Mouse (Mus musculus): ENCODE measurements around the gene Styx. TPM values are rescaled to one million over a fixed set of nuclear protein-coding genes. Genes with fewer than 3 reads are reported as not detected.

Gene Styx
- polyA plus RNA-seq, 1 experiment from 2014 or later = 68.8 TPM

DNA sequence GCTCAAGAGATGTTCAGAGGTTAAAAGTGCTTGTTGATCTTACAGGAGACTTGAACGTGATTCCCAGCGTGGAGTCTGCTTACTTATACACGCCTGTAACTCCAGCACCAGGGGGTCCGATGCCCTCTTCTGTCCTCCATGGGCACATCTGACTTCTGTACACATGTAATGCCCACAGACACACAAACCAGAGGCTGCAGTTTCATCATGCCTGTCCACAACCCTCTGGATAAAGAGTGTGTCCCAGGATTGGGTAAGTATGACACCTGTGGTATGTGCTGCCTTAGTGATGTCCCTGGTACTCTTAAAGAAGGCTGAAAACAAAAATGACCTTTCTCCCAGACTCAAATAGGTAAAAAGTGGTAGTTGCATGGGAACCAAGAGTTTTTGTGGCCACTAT lies 68.4 kb downstream of the Styx start:
- H3K4me2 ChIP-seq = no peak overlapping the region
- no peak overlapping the region for H3K4me3 ChIP-seq (replicated peaks)
- 78% methylated on average over 4 of the region's 4 CpGs for WGBS
- no peaks in the 10 kb centered on the region for H3K4me1 ChIP-seq
- no peak overlapping the region for H3K27ac ChIP-seq (replicated peaks)
- H3K9me3 ChIP-seq (replicated peaks) = no peaks in the 10 kb centered on the region
- H3K9ac ChIP-seq (replicated peaks) = no peak overlapping the region
- no peaks in the 10 kb centered on the region for H3K36me3 ChIP-seq
- ATAC-seq (ENCODE audit: low FRiP score) = no peak
- H3K27me3 ChIP-seq (replicated peaks) = no peaks in the 10 kb centered on the region

DNA sequence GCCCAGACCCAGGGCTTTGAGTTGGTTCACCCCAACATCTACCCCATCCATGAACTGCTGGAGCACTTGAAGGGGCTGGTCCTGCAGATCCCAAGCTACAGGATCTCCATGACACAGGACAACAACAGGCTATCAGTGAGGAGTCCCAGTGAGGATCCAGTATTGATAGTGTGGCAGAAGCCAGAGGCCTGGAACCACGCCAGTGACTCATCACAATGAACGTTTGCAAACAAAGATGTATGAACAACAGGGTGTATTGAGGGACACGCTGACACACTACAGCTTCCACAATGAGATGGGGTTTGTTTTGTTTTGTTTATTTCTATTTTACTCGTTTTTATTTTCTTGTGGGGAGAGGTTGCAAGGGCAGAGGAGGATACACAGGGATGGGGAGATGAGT lies 71.5 kb downstream of the Styx start:
- ATAC-seq (ENCODE audit: low FRiP score) = no peak
- no peaks in the 10 kb centered on the region for H3K36me3 ChIP-seq
- 64% methylated on average over 4 of the region's 4 CpGs for WGBS
- H3K4me2 ChIP-seq = no peak overlapping the region
- H3K9ac ChIP-seq (replicated peaks) = no peak overlapping the region
- H3K4me3 ChIP-seq (replicated peaks) = no peak overlapping the region
- no peaks in the 10 kb centered on the region for H3K27me3 ChIP-seq (replicated peaks)
- H3K27ac ChIP-seq (replicated peaks) = no peak overlapping the region
- H3K4me1 ChIP-seq = no peaks in the 10 kb centered on the region
- H3K9me3 ChIP-seq (replicated peaks) = 0 out of 2 replicates have a peak, but pooled peaks cover 3% of the 10 kb centered on the region

DNA sequence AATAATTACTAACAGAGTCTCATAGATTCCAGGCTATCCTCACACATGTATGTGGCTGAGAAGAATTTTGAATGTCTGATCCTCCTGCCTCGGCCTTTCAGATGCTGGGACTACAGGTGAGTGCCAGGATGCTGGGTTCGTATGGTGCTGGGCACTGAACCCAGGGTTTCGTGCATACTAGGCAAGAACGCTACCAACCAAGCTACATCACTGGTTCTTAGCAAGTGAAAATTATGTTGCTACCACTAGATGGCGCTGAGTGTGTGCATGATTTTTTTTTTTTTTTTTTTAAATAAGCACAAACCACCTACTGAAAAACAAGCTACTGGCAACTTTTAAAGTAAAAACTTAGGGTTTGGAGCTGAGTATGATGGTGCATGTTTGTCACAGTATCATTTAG lies 72.3 kb downstream of the Styx start:
- H3K36me3 ChIP-seq = no peaks in the 10 kb centered on the region
- H3K9ac ChIP-seq (replicated peaks) = no peak overlapping the region
- H3K9me3 ChIP-seq (replicated peaks) = 0 out of 2 replicates have a peak, but pooled peaks cover 3% of the 10 kb centered on the region
- no peak overlapping the region for H3K4me2 ChIP-seq
- WGBS = 5% methylated on average over 5 of the region's 5 CpGs
- H3K27ac ChIP-seq (replicated peaks) = no peak overlapping the region
- H3K27me3 ChIP-seq (replicated peaks) = no peaks in the 10 kb centered on the region
- H3K4me1 ChIP-seq = no peaks in the 10 kb centered on the region
- no peak overlapping the region for H3K4me3 ChIP-seq (replicated peaks)
- ATAC-seq (ENCODE audit: low FRiP score) = peak; percentile 61; the same call in 1 of the 2 replicates

DNA sequence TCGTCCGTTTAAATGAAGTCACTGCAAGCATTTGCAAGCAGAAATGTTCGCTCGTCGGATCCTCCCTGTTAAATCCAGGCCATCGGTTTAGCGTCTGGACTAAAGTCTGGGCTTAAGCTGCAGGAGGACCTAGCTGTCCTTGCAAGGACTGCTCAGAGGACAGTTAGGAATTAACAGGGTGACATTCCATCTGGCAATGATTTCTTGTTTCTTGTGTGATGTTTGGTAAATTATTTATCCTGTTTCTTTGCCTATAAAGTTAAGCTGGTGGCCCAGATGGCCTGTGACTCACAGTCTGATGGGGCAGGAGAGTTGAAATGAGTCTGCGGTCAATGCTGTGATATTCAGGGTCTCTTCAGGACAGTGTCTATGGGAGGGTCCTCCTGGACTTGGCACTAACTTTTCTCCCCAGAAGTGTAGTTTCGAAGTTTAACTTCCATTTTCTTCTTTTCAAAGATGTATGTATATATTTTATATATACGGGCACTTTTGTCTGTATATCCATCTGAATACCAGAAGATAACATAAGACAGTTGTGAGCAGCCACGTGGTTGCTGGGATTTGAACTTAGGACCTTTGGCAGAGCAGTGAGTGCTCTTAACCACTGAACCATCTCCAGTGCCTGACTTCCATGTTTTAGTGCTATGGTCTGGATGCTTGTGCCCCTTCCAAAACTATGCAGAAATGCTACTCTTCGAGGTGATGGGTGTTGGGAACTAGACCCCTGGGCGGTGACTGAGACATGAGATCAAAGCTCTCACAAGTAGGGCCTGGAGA lies 79.4 kb downstream of the Styx start:
- 91% methylated on average over 13 of the region's 13 CpGs for WGBS
- Histone ChIP-seq H3K4me2 (no peak overlapping the region), H3K36me3 (no peaks in the 10 kb centered on the region), H3K4me1 (no peaks in the 10 kb centered on the region), H3K27ac (replicated peaks) (no peak overlapping the region), H3K27me3 (replicated peaks) (no peaks in the 10 kb centered on the region), H3K9me3 (replicated peaks) (0 out of 2 replicates have a peak, but pooled peaks cover 3% of the 10 kb centered on the region), H3K9ac (replicated peaks) (no peak overlapping the region), H3K4me3 (replicated peaks) (no peak overlapping the region)
- ATAC-seq (ENCODE audit: low FRiP score) = no peak

DNA sequence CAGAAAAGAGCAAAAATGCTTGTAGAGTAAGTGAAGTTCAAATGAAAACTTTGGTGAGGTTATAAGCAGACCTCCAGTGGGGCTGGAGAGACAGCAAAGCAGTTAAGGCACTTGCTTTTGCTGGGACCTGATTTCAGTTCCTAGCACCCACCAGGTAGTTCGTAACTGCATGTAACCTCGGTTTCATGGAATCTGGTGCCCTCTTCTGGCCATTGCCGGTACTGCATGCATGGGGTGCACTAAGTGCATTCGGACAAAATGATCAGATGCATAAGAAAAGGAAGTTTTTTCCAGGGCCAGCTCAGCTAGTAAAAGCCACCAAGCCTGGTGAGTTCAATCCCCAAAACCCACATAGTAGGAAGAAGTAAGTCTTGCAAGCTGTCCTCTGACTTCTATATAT lies 81.1 kb downstream of the Styx start:
- Histone ChIP-seq H3K9ac (replicated peaks) (no peak overlapping the region), H3K9me3 (replicated peaks) (no peaks in the 10 kb centered on the region), H3K27me3 (replicated peaks) (no peaks in the 10 kb centered on the region), H3K36me3 (no peaks in the 10 kb centered on the region), H3K4me1 (no peaks in the 10 kb centered on the region), H3K4me3 (replicated peaks) (no peak overlapping the region), H3K4me2 (no peak overlapping the region), H3K27ac (replicated peaks) (no peak overlapping the region)
- no peak for ATAC-seq (ENCODE audit: low FRiP score)
- 78% methylated on average over 4 of the region's 4 CpGs for WGBS

DNA sequence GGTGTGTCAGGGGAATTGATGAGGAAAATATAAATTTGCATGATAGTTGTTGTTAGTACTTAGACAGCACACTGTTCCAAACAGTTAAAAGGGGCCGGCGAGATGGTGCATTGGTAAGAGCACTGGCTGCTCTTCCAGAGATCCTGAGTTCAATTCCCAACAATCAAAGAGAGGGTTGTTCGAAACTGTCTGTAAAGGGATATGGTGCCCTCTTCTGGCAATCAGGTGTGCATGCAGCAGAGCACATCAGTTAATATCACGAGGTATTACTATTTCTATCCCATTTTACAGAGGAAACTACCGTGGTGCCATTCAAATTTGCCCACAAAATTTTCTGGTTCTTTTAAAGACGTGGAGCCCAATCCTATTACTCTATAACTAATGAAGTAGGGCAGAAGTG lies 83.3 kb downstream of the Styx start:
- Histone ChIP-seq H3K4me1 (no peaks in the 10 kb centered on the region), H3K9me3 (replicated peaks) (no peaks in the 10 kb centered on the region), H3K27ac (replicated peaks) (no peak overlapping the region), H3K4me3 (replicated peaks) (no peak overlapping the region), H3K9ac (replicated peaks) (no peak overlapping the region), H3K36me3 (no peaks in the 10 kb centered on the region), H3K4me2 (no peak overlapping the region), H3K27me3 (replicated peaks) (no peaks in the 10 kb centered on the region)
- ATAC-seq (ENCODE audit: low FRiP score) = no peak
- 77% methylated on average over 6 of the region's 6 CpGs for WGBS

DNA sequence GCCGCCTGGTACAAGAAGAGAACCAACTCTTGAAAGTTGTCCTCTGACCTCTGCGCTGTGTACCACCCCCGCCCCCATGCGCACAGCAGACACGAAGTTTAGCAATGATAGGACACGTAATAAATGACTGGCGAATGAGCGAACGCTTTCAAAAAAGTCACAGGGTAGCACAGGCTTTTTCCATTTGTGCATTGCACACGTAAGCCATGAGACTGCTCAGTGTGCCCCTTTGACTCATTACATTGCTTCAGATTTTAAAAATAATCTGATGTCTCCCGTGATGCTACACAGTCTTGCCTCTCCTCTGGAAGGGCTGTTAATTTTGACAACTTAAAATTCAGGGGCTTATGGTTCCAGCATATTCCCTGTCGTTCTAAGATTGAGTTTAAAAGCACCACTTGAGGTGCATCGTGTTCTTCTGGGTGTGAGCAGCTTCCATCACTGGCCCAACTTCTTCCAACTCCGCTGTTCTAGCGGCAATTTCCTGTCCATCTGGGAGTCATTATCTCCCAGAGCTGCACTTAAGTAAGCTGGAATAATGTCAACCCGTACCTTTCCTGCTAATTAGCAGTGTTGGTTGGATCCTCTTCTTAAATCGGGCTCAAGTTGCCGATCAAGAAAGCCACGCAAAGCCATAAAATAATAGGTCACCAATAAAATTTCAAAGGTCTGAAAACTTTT lies 87.5 kb downstream of the Styx start:
- Histone ChIP-seq H3K4me1 (peaks cover 6% of the 10 kb centered on the region; the same call in 1 of the 2 replicates), H3K27me3 (replicated peaks) (no peaks in the 10 kb centered on the region), H3K27ac (replicated peaks) (no peak overlapping the region), H3K36me3 (no peaks in the 10 kb centered on the region), H3K9ac (replicated peaks) (no peak overlapping the region), H3K4me3 (replicated peaks) (no peak overlapping the region), H3K9me3 (replicated peaks) (no peaks in the 10 kb centered on the region), H3K4me2 (no peak overlapping the region)
- 54% methylated on average over 19 of the region's 19 CpGs for WGBS
- ATAC-seq (ENCODE audit: low FRiP score) = no peak

DNA sequence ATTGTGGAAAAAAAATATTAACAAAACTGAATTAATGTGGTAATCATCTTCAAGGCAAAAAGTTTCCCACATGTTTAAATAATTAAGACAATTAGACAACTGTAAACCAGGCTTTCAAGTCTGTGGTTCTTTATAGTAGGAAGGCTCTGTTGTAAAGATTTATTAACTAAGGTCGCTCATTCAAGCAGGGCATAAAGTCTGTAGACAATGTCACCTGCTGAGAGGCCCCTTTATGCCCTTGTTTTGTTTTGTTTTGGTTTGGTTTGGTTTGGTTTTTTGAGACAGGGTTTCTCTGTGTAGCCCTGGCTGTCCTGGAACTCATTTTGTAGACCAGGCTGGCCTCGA lies 88.0 kb downstream of the Styx start:
- ATAC-seq (ENCODE audit: low FRiP score) = no peak
- H3K4me2 ChIP-seq = no peak overlapping the region
- peaks cover 6% of the 10 kb centered on the region; the same call in 1 of the 2 replicates for H3K4me1 ChIP-seq
- H3K27ac ChIP-seq (replicated peaks) = no peak overlapping the region
- H3K9me3 ChIP-seq (replicated peaks) = no peaks in the 10 kb centered on the region
- no peaks in the 10 kb centered on the region for H3K36me3 ChIP-seq
- H3K9ac ChIP-seq (replicated peaks) = no peak overlapping the region
- WGBS = 47% methylated on average over 2 of the region's 2 CpGs
- H3K27me3 ChIP-seq (replicated peaks) = no peaks in the 10 kb centered on the region
- no peak overlapping the region for H3K4me3 ChIP-seq (replicated peaks)

DNA sequence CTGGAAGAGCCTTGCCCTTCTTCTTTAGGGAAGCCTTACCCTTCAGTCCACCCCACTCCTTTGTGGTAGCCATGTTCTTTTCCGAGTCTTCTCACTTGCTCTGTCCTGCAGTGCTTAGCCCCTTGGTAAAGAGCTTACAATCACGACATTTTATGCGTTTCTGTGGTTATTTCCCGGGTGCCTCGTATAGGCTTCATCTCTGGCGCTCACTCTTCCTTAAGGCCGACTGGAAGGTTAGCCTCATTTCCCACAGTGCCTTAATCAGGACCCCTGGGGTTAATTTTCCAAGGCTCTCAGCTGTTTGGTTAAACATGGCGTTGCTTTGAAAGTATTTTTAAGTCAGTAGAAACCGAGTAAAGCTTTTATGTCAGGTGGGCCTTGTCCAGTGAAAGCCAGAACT lies 88.5 kb downstream of the Styx start:
- peaks cover 6% of the 10 kb centered on the region; the same call in 1 of the 2 replicates for H3K4me1 ChIP-seq
- WGBS = 60% methylated on average over 9 of the region's 9 CpGs
- no peak overlapping the region for H3K4me3 ChIP-seq (replicated peaks)
- H3K9me3 ChIP-seq (replicated peaks) = no peaks in the 10 kb centered on the region
- H3K4me2 ChIP-seq = no peak overlapping the region
- H3K27ac ChIP-seq (replicated peaks) = no peak overlapping the region
- H3K36me3 ChIP-seq = no peaks in the 10 kb centered on the region
- H3K9ac ChIP-seq (replicated peaks) = no peak overlapping the region
- no peaks in the 10 kb centered on the region for H3K27me3 ChIP-seq (replicated peaks)
- ATAC-seq (ENCODE audit: low FRiP score) = no peak

DNA sequence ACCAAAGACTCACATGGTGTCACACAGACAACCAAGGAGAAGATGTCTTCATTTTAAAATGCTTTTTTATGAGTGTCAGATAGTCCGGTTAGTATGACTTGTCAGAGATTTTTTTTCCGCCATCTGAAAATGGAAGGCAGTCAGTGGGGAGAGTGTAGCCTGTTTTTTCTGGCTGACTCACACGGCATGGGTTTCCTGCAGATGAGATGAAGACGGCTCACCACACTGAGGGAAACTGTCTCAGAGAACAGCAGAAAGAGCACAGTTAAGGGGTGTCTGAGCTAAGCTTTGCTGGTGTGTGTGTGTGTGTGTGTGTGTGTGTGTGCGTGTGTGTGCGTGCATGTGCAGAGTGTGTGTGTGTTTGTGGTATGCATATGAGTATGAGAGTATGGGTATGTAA lies 90.4 kb downstream of the Styx start:
- ATAC-seq (ENCODE audit: low FRiP score) = no peak

DNA sequence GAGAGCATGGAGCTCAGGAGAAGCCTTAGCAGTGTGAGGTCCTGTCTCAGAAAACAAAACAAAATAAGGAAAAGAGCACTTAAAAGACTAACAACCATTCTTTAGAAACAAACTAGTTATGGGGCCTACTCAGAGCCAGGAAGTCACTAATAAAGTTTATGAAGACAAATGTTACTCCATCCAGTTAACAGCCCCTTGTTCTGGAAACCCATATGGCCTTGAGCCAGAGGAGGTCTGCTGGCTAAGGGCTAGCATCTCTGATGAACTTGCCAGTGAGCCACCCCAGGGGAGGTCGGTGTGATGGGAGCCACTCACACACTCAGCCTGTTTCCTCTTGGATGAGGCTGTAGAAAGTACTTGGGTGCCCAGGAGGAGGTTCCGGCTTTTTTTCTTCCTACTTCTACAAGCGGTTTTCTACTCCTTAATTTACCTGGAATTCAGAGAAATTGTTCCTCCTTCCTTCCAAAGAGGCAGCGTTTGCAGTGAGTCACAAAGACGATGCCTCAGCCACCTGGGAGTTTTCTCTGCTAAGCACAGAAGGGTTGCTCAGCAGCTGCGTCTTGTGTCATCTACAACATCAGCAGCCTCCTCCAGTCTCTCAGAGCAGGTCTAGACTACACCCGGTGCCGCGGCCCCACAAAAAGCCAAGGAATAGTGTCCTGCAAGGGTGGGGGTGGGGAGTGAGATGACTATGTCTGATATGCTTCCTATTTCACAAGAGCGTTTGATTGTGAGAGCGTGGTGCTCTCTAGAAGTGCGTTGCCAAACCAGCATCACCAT lies 92.1 kb downstream of the Styx start:
- peaks cover 6% of the 10 kb centered on the region; the same call in 1 of the 2 replicates for H3K4me1 ChIP-seq
- no peak overlapping the region for H3K4me2 ChIP-seq
- no peak for ATAC-seq (ENCODE audit: low FRiP score)
- H3K27me3 ChIP-seq (replicated peaks) = no peaks in the 10 kb centered on the region
- H3K9ac ChIP-seq (replicated peaks) = no peak overlapping the region
- 58% methylated on average over 12 of the region's 12 CpGs for WGBS
- no peak overlapping the region for H3K4me3 ChIP-seq (replicated peaks)
- no peaks in the 10 kb centered on the region for H3K36me3 ChIP-seq
- no peak overlapping the region for H3K27ac ChIP-seq (replicated peaks)
- no peaks in the 10 kb centered on the region for H3K9me3 ChIP-seq (replicated peaks)

More for the DNA sequence above, 90.4 kb downstream of the Styx start:
- Histone ChIP-seq H3K4me1 (peaks cover 6% of the 10 kb centered on the region; the same call in 1 of the 2 replicates), H3K36me3 (no peaks in the 10 kb centered on the region), H3K4me3 (replicated peaks) (no peak overlapping the region), H3K27ac (replicated peaks) (no peak overlapping the region), H3K27me3 (replicated peaks) (no peaks in the 10 kb centered on the region), H3K4me2 (no peak overlapping the region), H3K9ac (replicated peaks) (no peak overlapping the region), H3K9me3 (replicated peaks) (no peaks in the 10 kb centered on the region)
- WGBS = 80% methylated on average over 6 of the region's 6 CpGs

All from neural tube, embryonic 15.5 days (tissue).